Mouse (Mus musculus) liver, embryonic 13.5 days (tissue): ENCODE data around the gene Fam111a. TPM values are rescaled to one million over a fixed set of nuclear protein-coding genes. Genes with fewer than 3 reads are reported as not detected.

ENCODE experiments used
- ATAC-seq: fragments of 200-750 bp; cut with Nextera tagmentation; 2 replicates; pipeline ENCODE4 v1.8.0; 2017; ENCODE audit warnings: low read depth, mild to moderate bottlenecking, moderate number of reproducible peaks, moderate library complexity
- DNase-seq: peaks from one replicate; pipeline ENCODE4 v3.0.0; 2022
- H3K27ac ChIP-seq: fragments of 300-500 bp; sonication (generic); 2 replicates; pipeline ENCODE4 v1.5.1; 2015; ENCODE audit warnings: moderate library complexity, mild to moderate bottlenecking, inconsistent platforms
- H3K27me3 ChIP-seq: fragments of 300-500 bp; sonication (generic); 2 replicates; pipeline ENCODE4 v1.6.1; 2015; ENCODE audit warnings: mild to moderate bottlenecking, inconsistent platforms
- H3K36me3 ChIP-seq: fragments of 300-500 bp; sonication (generic); 2 replicates; pipeline ENCODE4 v1.6.1; 2015; ENCODE audit warnings: mild to moderate bottlenecking, inconsistent platforms
- H3K4me1 ChIP-seq: fragments of 300-500 bp; sonication (generic); replicated peaks from 2 replicates; pipeline ENCODE4 v1.6.1; 2015; ENCODE audit warnings: inconsistent platforms
- H3K4me2 ChIP-seq: fragments of 300-500 bp; sonication (generic); 2 replicates; pipeline ENCODE4 v1.6.1; 2015; ENCODE audit warnings: inconsistent platforms, mild to moderate bottlenecking, moderate library complexity
- H3K4me3 ChIP-seq: fragments of 300-500 bp; sonication (generic); replicated peaks from 2 replicates; pipeline ENCODE4 v1.5.1; 2015; ENCODE audit warnings: mild to moderate bottlenecking, inconsistent platforms
- H3K9ac ChIP-seq: fragments of 300-500 bp; sonication (generic); 2 replicates; pipeline ENCODE4 v1.6.1; 2015; ENCODE audit warnings: mild to moderate bottlenecking, inconsistent platforms
- H3K9me3 ChIP-seq: fragments of 300-500 bp; sonication (generic); replicated peaks from 2 replicates; pipeline ENCODE4 v1.6.1; 2016; ENCODE audit warnings: inconsistent platforms
- WGBS: fragments of 180-500 bp; shearing (Covaris S2); methylation state at CpG from one replicate; pipeline ENCODE4 v1.1.7; 2015; ENCODE audit not compliant: insufficient replicate concordance; 5-methylcytosine and 5-hydroxymethylcytosine counted together
- polyA plus RNA-seq: library from polyadenylated mRNA; unstranded; fragments of >200 nt; fragmentation: Nextera tagmentation; extraction: Ambion mirVana; gene quantifications from 2 replicates; pipeline ENCODE4 v1.2.1, GENCODE M21; 2015

The Fam111a gene
- polyA plus RNA-seq, 1 experiment from 2014 or later, result 29.6 TPM

GRCm38 (mm10) chr19:12517671-12518540 is 27.6 kb upstream of the Fam111a start:
- Histone ChIP-seq H3K36me3 (no peaks in the 10 kb centered on the region), H3K4me2 (peak overlapping the region; percentile 59), H3K9me3 (no peaks in the 10 kb centered on the region), H3K4me3 (peak overlapping the region; percentile 49), H3K9ac (peak overlapping the region; percentile 49; the same call in 1 of the 2 replicates), H3K27me3 (no peaks in the 10 kb centered on the region), H3K4me1 (no peaks in the 10 kb centered on the region), H3K27ac (no peak overlapping the region)
- ATAC-seq (no peak), DNase-seq (no peak)
- WGBS, result 2% methylated on average over 16 of the region's 16 CpGs

DNA sequence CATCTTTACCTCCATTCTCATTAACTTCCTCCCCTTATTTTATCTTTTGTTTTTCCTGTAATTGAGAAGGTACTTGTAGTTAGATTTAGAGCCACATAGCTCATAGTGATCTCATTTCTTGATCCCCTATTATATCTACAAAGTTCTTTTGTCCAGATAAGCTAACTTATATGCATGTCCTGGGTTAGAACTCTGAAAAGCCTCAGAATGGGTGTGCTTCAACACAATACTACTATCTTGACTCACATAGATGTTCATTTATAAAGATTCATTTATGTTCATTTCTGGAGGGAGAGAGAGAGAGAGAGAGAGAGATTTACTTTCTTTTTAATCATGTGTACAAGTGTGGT is 27.0 kb upstream of the Fam111a start:
- Histone ChIP-seq H3K4me2 (peak overlapping the region; percentile 59; the same call in 1 of the 2 replicates), H3K4me1 (no peaks in the 10 kb centered on the region), H3K27ac (no peak overlapping the region), H3K4me3 (no peak overlapping the region), H3K9ac (0 out of 2 replicates have a peak overlapping the region, but pooled peaks have one; percentile 49), H3K36me3 (no peaks in the 10 kb centered on the region), H3K9me3 (no peaks in the 10 kb centered on the region), H3K27me3 (no peaks in the 10 kb centered on the region)
- ATAC-seq, result no peak
- DNase-seq, result no peak

DNA sequence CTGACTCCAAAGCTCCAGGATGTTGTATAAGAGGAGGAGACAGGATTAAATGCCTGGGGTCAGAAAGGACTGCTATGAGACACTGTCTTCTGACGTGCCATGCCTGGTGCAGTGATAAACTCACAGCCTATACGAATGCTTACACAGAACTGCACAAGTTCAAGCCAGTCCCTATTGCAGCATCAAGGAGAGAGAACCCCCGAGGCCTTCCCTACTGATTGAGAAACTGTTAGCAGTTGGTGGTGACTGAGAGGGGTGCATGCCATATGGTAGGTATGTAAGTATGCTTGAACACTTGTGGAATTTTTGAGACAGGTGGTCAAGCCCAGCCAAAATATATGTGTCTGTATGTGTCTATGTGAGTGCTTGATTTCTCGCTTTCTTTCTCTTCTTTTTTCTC is 22.2 kb upstream of the Fam111a start:
- Histone ChIP-seq H3K4me2 (no peak overlapping the region), H3K27me3 (no peaks in the 10 kb centered on the region), H3K9ac (no peak overlapping the region), H3K9me3 (no peaks in the 10 kb centered on the region), H3K4me1 (no peaks in the 10 kb centered on the region), H3K36me3 (no peaks in the 10 kb centered on the region), H3K27ac (no peak overlapping the region), H3K4me3 (no peak overlapping the region)
- DNase-seq, result no peak
- ATAC-seq, result no peak
- 40% methylated on average over 4 of the region's 4 CpGs for WGBS

- no peaks in the 10 kb centered on the region for H3K9me3 ChIP-seq
- H3K9ac ChIP-seq, result no peak overlapping the region
- no peak overlapping the region for H3K4me3 ChIP-seq
- H3K4me2 ChIP-seq, result no peak overlapping the region
- no peak overlapping the region for H3K27ac ChIP-seq
- H3K27me3 ChIP-seq, result no peaks in the 10 kb centered on the region
- H3K4me1 ChIP-seq, result no peaks in the 10 kb centered on the region
- H3K36me3 ChIP-seq, result no peaks in the 10 kb centered on the region
- DNase-seq, result no peak
- ATAC-seq, result no peak
Observed at GRCm38 (mm10) chr19:12537168-12537567, 8.4 kb upstream of the Fam111a start.

- no peak for ATAC-seq
- no peak overlapping the region for H3K4me2 ChIP-seq
- no peak overlapping the region for H3K4me3 ChIP-seq
- no peak overlapping the region for H3K27ac ChIP-seq
- H3K9me3 ChIP-seq, result no peaks in the 10 kb centered on the region
- H3K4me1 ChIP-seq, result no peaks in the 10 kb centered on the region
- no peak for DNase-seq
- H3K9ac ChIP-seq, result no peak overlapping the region
- H3K27me3 ChIP-seq, result no peaks in the 10 kb centered on the region
- 38% methylated on average over 1 of the region's 1 CpGs for WGBS
- no peaks in the 10 kb centered on the region for H3K36me3 ChIP-seq
Observed at GRCm38 (mm10) chr19:12539975-12540374, 5.6 kb upstream of the Fam111a start.

DNA sequence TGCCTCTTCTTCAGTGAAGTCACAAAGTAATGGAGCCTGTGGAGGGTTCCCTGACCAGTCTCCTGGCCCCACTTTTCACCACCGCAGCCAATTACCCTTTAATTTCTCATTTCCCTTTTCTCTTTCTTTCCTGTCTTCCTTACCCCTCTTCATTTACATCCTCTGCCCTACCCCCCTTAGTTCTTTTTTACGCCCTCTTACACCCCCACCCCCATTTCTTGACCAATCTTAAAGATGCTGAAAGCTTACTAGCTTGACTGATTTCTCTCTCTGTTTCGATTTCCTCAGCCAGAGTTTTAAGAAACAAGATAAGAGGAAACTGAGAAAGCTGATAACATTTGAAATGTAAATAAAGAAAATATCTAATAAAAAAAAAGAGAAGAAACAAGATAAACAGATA is 4.8 kb upstream of the Fam111a start:
- Histone ChIP-seq H3K9ac (no peak overlapping the region), H3K27ac (no peak overlapping the region), H3K9me3 (no peaks in the 10 kb centered on the region), H3K4me3 (no peak overlapping the region), H3K4me2 (no peak overlapping the region), H3K27me3 (no peaks in the 10 kb centered on the region), H3K36me3 (no peaks in the 10 kb centered on the region), H3K4me1 (no peaks in the 10 kb centered on the region)
- 40% methylated on average over 3 of the region's 3 CpGs for WGBS
- no peak for ATAC-seq
- DNase-seq, result no peak

DNA sequence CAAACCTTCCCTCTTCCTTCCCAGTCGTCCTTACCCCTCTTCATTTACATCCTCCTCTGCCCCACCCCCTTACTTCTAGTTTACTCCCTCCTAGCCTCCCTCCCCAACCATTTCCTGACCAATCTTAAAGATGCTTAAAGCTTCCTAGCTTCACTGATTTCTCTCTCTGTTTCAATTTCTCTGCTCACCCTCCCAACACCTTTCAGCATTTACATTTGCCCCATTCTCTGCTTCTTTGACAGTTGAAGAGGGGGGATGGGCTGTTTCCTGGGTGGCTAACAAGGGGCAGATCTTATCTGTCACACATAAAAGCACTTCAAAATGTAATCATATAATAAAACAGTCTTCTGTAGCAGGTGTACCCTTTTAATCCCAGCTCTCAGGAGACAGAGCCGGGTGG is 3.9 kb upstream of the Fam111a start:
- Histone ChIP-seq H3K4me1 (no peaks in the 10 kb centered on the region), H3K9ac (no peak overlapping the region), H3K36me3 (no peaks in the 10 kb centered on the region), H3K4me3 (no peak overlapping the region), H3K27me3 (no peaks in the 10 kb centered on the region), H3K4me2 (no peak overlapping the region), H3K27ac (no peak overlapping the region), H3K9me3 (no peaks in the 10 kb centered on the region)
- DNase-seq (no peak), ATAC-seq (no peak)
- WGBS, result 21% methylated on average over 2 of the region's 2 CpGs

GRCm38 (mm10) chr19:12549166-12549565 is 3.6 kb downstream of the Fam111a start:
- Histone ChIP-seq H3K4me3 (no peak overlapping the region), H3K9ac (no peak overlapping the region), H3K36me3 (no peaks in the 10 kb centered on the region), H3K27me3 (no peaks in the 10 kb centered on the region), H3K27ac (no peak overlapping the region), H3K4me1 (no peaks in the 10 kb centered on the region), H3K4me2 (no peak overlapping the region), H3K9me3 (no peaks in the 10 kb centered on the region)
- WGBS, result 58% methylated on average over 5 of the region's 5 CpGs
- ATAC-seq, result no peak
- DNase-seq, result no peak

DNA sequence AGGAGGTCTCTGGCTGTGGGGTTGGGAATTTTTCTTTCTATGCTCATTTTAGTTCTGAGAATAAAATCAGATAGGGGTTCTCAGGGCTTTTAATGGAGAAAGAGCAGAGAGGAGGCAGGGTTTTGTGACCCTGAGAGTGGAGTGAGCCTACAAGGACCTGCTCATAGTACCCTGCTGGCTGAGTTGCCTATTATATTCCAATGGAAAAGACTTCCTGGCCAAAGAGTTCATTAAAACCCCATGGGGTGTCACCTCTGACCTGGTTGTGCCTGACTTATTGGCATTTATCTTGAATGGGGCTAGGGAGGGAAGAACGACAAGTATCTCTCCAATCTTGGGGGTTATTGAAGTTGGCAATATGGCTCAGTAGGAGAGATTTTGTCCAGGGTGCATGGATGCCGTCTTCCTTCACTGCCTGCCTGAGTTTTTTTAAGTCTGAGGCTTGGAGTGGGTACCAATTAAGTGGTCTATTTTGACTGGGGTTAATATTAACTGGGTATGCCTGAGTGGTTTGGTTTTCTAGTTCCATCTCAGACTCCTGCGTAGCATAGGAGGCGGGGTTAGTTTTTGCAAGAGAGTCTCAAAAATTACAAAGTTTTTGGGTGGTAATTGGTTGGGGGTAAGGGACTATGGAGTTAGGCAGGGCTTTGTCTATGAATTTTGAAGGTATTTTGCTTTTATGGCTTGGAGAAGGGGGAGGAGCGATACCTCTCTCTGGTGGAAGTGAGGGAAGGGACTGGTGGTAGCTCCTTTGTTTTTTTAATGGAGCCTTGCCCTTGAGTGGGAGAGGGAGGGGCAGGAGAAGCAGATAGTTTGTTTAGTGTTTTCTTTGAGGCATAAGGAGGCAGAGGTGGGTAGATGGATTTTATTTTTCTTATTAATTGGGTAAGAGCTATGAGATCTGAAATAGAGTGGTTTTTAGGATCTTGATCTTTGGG is 4.7 kb downstream of the Fam111a start:
- Histone ChIP-seq H3K9me3 (no peaks in the 10 kb centered on the region), H3K9ac (no peak overlapping the region), H3K4me1 (no peaks in the 10 kb centered on the region), H3K4me3 (no peak overlapping the region), H3K4me2 (no peak overlapping the region), H3K27ac (no peak overlapping the region), H3K36me3 (no peaks in the 10 kb centered on the region), H3K27me3 (no peaks in the 10 kb centered on the region)
- 68% methylated on average over 5 of the region's 5 CpGs for WGBS
- no peak for DNase-seq
- no peak for ATAC-seq

DNA sequence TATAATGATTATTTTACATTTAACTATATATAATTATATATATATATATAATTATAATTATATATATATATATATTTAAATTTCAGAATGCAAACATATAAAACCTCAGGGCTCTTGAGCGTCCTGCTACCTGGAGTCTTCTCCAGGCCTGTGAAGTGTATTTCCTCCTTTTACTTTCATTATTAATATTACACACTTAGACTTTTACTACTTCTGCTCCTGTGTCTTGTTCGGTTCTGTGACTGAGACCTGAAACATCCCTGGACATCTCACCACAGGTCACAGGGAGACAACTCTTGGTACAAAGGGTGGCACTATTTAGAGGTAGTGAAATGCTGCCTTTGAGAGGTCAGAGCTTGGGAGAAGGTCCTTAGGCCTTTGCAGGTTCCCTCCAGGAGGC is 10.8 kb downstream of the Fam111a start:
- DNase-seq, result no peak
- no peak overlapping the region for H3K9ac ChIP-seq
- no peaks in the 10 kb centered on the region for H3K9me3 ChIP-seq
- H3K27me3 ChIP-seq, result no peaks in the 10 kb centered on the region
- no peaks in the 10 kb centered on the region for H3K36me3 ChIP-seq
- no peak overlapping the region for H3K4me3 ChIP-seq
- H3K4me2 ChIP-seq, result no peak overlapping the region
- ATAC-seq, result no peak
- no peak overlapping the region for H3K27ac ChIP-seq
- 57% methylated on average over 2 of the region's 2 CpGs for WGBS
- no peaks in the 10 kb centered on the region for H3K4me1 ChIP-seq

- no peaks in the 10 kb centered on the region for H3K36me3 ChIP-seq
- DNase-seq (no peak), ATAC-seq (no peak)
- H3K27me3 ChIP-seq, result no peaks in the 10 kb centered on the region
- H3K9me3 ChIP-seq, result no peaks in the 10 kb centered on the region
- no peak overlapping the region for H3K9ac ChIP-seq
- no peaks in the 10 kb centered on the region for H3K4me1 ChIP-seq
- H3K4me2 ChIP-seq, result no peak overlapping the region
- no peak overlapping the region for H3K27ac ChIP-seq
- WGBS, result 38% methylated on average over 4 of the region's 4 CpGs
- no peak overlapping the region for H3K4me3 ChIP-seq
Observed at GRCm38 (mm10) chr19:12558219-12558618, 12.7 kb downstream of the Fam111a start.
